Mouse (Mus musculus) erythroid progenitor cell, adult 5-6 weeks (primary cell): ENCODE measurements around the gene Sort1. TPM values are rescaled to one million over a fixed set of nuclear protein-coding genes. Genes with fewer than 3 reads are reported as not detected.

Source experiments
- ATAC-seq: replicated peaks from 2 replicates; pipeline ENCODE4 v1.8.0; 2016; ENCODE audit warnings: moderate number of reproducible peaks, mild to moderate bottlenecking, moderate TSS enrichment, inconsistent platforms; ENCODE audit not compliant: poor library complexity, low FRiP score, severe bottlenecking
- total RNA-seq, 2 experiments: library from RNA; stranded (forward) in 1 of 2; stranded (reverse) in 1 of 2; fragments of 150-400 nt in 1 of 2; fragments of 186-747, 209-891 nt in 1 of 2; gene quantifications; 2 replicates each; pipeline versions ENCODE4 v1.2.3 to v1.2.4; 2015 to 2017; ENCODE audit warnings: low replicate concordance in 2 of 2

Sort1 gene
- total RNA-seq, 2 experiments from 2014 or later: 10.8 to 15.9 TPM

GRCm38 (mm10) chr3:108324837-108325236, 41.0 kb downstream of the Sort1 start:
- no peak for ATAC-seq

GRCm38 (mm10) chr3:108325521-108325920, 41.6 kb downstream of the Sort1 start:
- ATAC-seq: no peak

GRCm38 (mm10) chr3:108327275-108327674, 43.4 kb downstream of the Sort1 start:
- no peak for ATAC-seq

GRCm38 (mm10) chr3:108327916-108328315, 44.0 kb downstream of the Sort1 start:
- no peak for ATAC-seq

GRCm38 (mm10) chr3:108328441-108328841, 44.6 kb downstream of the Sort1 start:
- ATAC-seq: 0 out of 2 replicates have a peak, but pooled peaks have one; percentile 39

- no peak for ATAC-seq
These were observed 46.9 kb downstream of the Sort1 start for GRCm38 (mm10) chr3:108330812-108331211.

GRCm38 (mm10) chr3:108336878-108337277, 53.0 kb downstream of the Sort1 start:
- no peak for ATAC-seq

GRCm38 (mm10) chr3:108341040-108341439, 57.2 kb downstream of the Sort1 start:
- no peak for ATAC-seq

- ATAC-seq: no peak
These were observed 58.3 kb downstream of the Sort1 start for GRCm38 (mm10) chr3:108342185-108342584.

GRCm38 (mm10) chr3:108345855-108346254, 62.0 kb downstream of the Sort1 start:
- no peak for ATAC-seq

- ATAC-seq: no peak
These were observed 64.5 kb downstream of the Sort1 start for GRCm38 (mm10) chr3:108348376-108348775.

- ATAC-seq: no peak
These were observed 71.4 kb downstream of the Sort1 start for GRCm38 (mm10) chr3:108355245-108355644.

GRCm38 (mm10) chr3:108357051-108357450, 73.2 kb downstream of the Sort1 start:
- ATAC-seq: no peak

GRCm38 (mm10) chr3:108358445-108358844, 74.6 kb downstream of the Sort1 start:
- no peak for ATAC-seq

GRCm38 (mm10) chr3:108360894-108361293, 77.0 kb downstream of the Sort1 start:
- no peak for ATAC-seq

GRCm38 (mm10) chr3:108363626-108364025, 79.7 kb downstream of the Sort1 start:
- ATAC-seq: no peak

- no peak for ATAC-seq
These were observed 80.6 kb downstream of the Sort1 start, which contains the start of gene Mybphl for GRCm38 (mm10) chr3:108364270-108364995. TSS of gene Mybphl (plus strand) at chr3:108364911.

- ATAC-seq: no peak
These were observed 83.3 kb downstream of the Sort1 start for GRCm38 (mm10) chr3:108367173-108367572.

- ATAC-seq: no peak
These were observed 83.9 kb downstream of the Sort1 start for GRCm38 (mm10) chr3:108367828-108368227.

- no peak for ATAC-seq
These were observed 84.8 kb downstream of the Sort1 start for GRCm38 (mm10) chr3:108368721-108369120.

GRCm38 (mm10) chr3:108372274-108372673, 88.4 kb downstream of the Sort1 start:
- no peak for ATAC-seq

GRCm38 (mm10) chr3:108372691-108373090, 88.8 kb downstream of the Sort1 start:
- no peak for ATAC-seq
